Mouse (Mus musculus) liver, embryonic 11.5 days (tissue): ENCODE measurements around the gene Col6a3. TPM values are rescaled to one million over a fixed set of nuclear protein-coding genes. Genes with fewer than 3 reads are reported as not detected.

Experiments
- ATAC-seq: fragments of 200-750 bp; cut with Nextera tagmentation; replicated peaks from 2 replicates; pipeline ENCODE4 v1.8.0; 2017; ENCODE audit warnings: moderate number of reproducible peaks, mild to moderate bottlenecking, moderate TSS enrichment, moderate library complexity; ENCODE audit not compliant: low FRiP score
- DNase-seq: peaks from one replicate; pipeline ENCODE4 v3.0.0-alpha.2; 2017; ENCODE audit warnings: low spot score
- H3K27ac ChIP-seq: fragments of 300-500 bp; sonication (generic); 2 replicates; pipeline ENCODE4 v1.5.1; 2014; ENCODE audit warnings: mild to moderate bottlenecking, low read depth, low read length, control low read depth
- H3K27me3 ChIP-seq: fragments of 300-500 bp; sonication (generic); replicated peaks from 2 replicates; pipeline ENCODE4 v1.6.1; 2014; ENCODE audit warnings: low read length, mixed read lengths; ENCODE audit not compliant: control insufficient read depth, insufficient read depth
- H3K36me3 ChIP-seq: fragments of 300-500 bp; sonication (generic); 2 replicates; pipeline ENCODE4 v1.6.1; 2014; ENCODE audit warnings: mild to moderate bottlenecking, low read length, moderate library complexity, mixed read lengths; ENCODE audit not compliant: control insufficient read depth, insufficient read depth
- H3K4me1 ChIP-seq: fragments of 300-500 bp; sonication (generic); replicated peaks from 2 replicates; pipeline ENCODE4 v1.6.1; 2014; ENCODE audit warnings: low read length, mixed read lengths; ENCODE audit not compliant: control insufficient read depth, insufficient read depth
- H3K4me2 ChIP-seq: fragments of 300-500 bp; sonication (generic); 2 replicates; pipeline ENCODE4 v1.6.1; 2014; ENCODE audit warnings: mild to moderate bottlenecking, control low read depth, moderate library complexity
- H3K4me3 ChIP-seq: fragments of 300-500 bp; sonication (generic); 2 replicates; pipeline ENCODE4 v1.5.1; 2014; ENCODE audit warnings: low read depth, low read length, control low read depth
- H3K9ac ChIP-seq: fragments of 300-500 bp; sonication (generic); 2 replicates; pipeline ENCODE4 v1.6.1; 2014; ENCODE audit warnings: low read depth, low read length, control low read depth
- H3K9me3 ChIP-seq: fragments of 300-500 bp; sonication (generic); 2 replicates; pipeline ENCODE4 v1.6.1; 2016; ENCODE audit warnings: low read length, inconsistent platforms, mixed read lengths; ENCODE audit not compliant: control insufficient read depth
- WGBS: fragments of 180-500 bp; shearing (Covaris S2); extraction: QIAGEN DNeasy Blood & Tissue Kit; methylation state at CpG from one replicate; pipeline ENCODE4 v1.1.7; 2014; 5-methylcytosine and 5-hydroxymethylcytosine counted together
- polyA plus RNA-seq: library from polyadenylated mRNA; unstranded; fragments of >200 nt; fragmentation: Nextera tagmentation; extraction: Ambion mirVana; gene quantifications from 2 replicates; pipeline ENCODE4 v1.2.1, GENCODE M21; 2014

The Col6a3 gene
- polyA plus RNA-seq, 1 experiment from 2014 or later: 13.1 TPM

- Histone ChIP-seq H3K27me3 (no peaks in the 10 kb centered on the region), H3K9ac (no peak overlapping the region), H3K4me3 (no peak overlapping the region), H3K9me3 (no peaks in the 10 kb centered on the region), H3K4me1 (no peaks in the 10 kb centered on the region), H3K4me2 (no peak overlapping the region), H3K27ac (no peak overlapping the region), H3K36me3 (no peaks in the 10 kb centered on the region)
- DNase-seq: no peak
- WGBS: 55% methylated on average over 4 of the region's 4 CpGs
- ATAC-seq: no peak
Measured at GRCm38 (mm10) chr1:90751221-90751620, 92.5 kb downstream of the Col6a3 start.

- Histone ChIP-seq H3K9ac (no peak overlapping the region), H3K9me3 (no peaks in the 10 kb centered on the region), H3K36me3 (no peaks in the 10 kb centered on the region), H3K4me2 (no peak overlapping the region), H3K4me3 (no peak overlapping the region), H3K4me1 (no peaks in the 10 kb centered on the region; the same call in 1 of the 2 replicates), H3K27ac (no peak overlapping the region), H3K27me3 (no peaks in the 10 kb centered on the region)
- no peak for ATAC-seq
- WGBS: 52% methylated on average over 8 of the region's 8 CpGs
- DNase-seq: no peak
Measured at GRCm38 (mm10) chr1:90750169-90750568, 93.6 kb downstream of the Col6a3 start.

- Histone ChIP-seq H3K27ac (no peak overlapping the region), H3K27me3 (no peaks in the 10 kb centered on the region), H3K4me3 (no peak overlapping the region), H3K9ac (no peak overlapping the region), H3K36me3 (no peaks in the 10 kb centered on the region), H3K4me2 (no peak overlapping the region), H3K4me1 (no peaks in the 10 kb centered on the region; the same call in 1 of the 2 replicates), H3K9me3 (no peaks in the 10 kb centered on the region)
- DNase-seq (no peak), ATAC-seq (no peak)
- WGBS: 69% methylated on average over 4 of the region's 4 CpGs
Measured at GRCm38 (mm10) chr1:90748544-90748943, 95.2 kb downstream of the Col6a3 start.

- ATAC-seq (no peak), DNase-seq (peak; percentile 60)
- H3K36me3 ChIP-seq: no peaks in the 10 kb centered on the region
- H3K4me3 ChIP-seq: no peak overlapping the region
- H3K9me3 ChIP-seq: no peaks in the 10 kb centered on the region
- no peaks in the 10 kb centered on the region for H3K27me3 ChIP-seq
- WGBS: 26% methylated on average over 14 of the region's 14 CpGs
- H3K27ac ChIP-seq: peak overlapping the region; percentile 15; the same call in 1 of the 2 replicates
- H3K4me2 ChIP-seq: no peak overlapping the region
- no peaks in the 10 kb centered on the region; the same call in 1 of the 2 replicates for H3K4me1 ChIP-seq
- no peak overlapping the region for H3K9ac ChIP-seq
Measured at GRCm38 (mm10) chr1:90743941-90744386, 99.8 kb downstream of the Col6a3 start.

- Histone ChIP-seq H3K36me3 (no peaks in the 10 kb centered on the region), H3K4me2 (no peak overlapping the region), H3K4me3 (no peak overlapping the region), H3K9ac (no peak overlapping the region), H3K27ac (peak overlapping the region; percentile 15; the same call in 1 of the 2 replicates), H3K4me1 (no peaks in the 10 kb centered on the region; the same call in 1 of the 2 replicates), H3K9me3 (no peaks in the 10 kb centered on the region), H3K27me3 (no peaks in the 10 kb centered on the region)
- no peak for ATAC-seq
- 59% methylated on average over 1 of the region's 1 CpGs for WGBS
- no peak for DNase-seq
Measured at GRCm38 (mm10) chr1:90743445-90743844, 100.3 kb downstream of the Col6a3 start.

GRCm38 (mm10) chr1:90742641-90743040 lies 101.1 kb downstream of the Col6a3 start:
- no peak for ATAC-seq

GRCm38 (mm10) chr1:90740216-90741170 lies 103.3 kb downstream of the Col6a3 start:
- no peaks in the 10 kb centered on the region for H3K36me3 ChIP-seq
- no peak overlapping the region for H3K9ac ChIP-seq
- ATAC-seq (no peak), DNase-seq (no peak)
- no peak overlapping the region for H3K4me2 ChIP-seq
- WGBS: 77% methylated on average over 11 of the region's 11 CpGs
- no peaks in the 10 kb centered on the region for H3K9me3 ChIP-seq
- H3K4me3 ChIP-seq: no peak overlapping the region
- H3K27ac ChIP-seq: no peak overlapping the region
- H3K4me1 ChIP-seq: no peaks in the 10 kb centered on the region
- no peaks in the 10 kb centered on the region for H3K27me3 ChIP-seq

More at GRCm38 (mm10) chr1:90742641-90743040, 101.1 kb downstream of the Col6a3 start:
- Histone ChIP-seq H3K4me1 (no peaks in the 10 kb centered on the region; the same call in 1 of the 2 replicates), H3K9ac (no peak overlapping the region), H3K27me3 (no peaks in the 10 kb centered on the region), H3K4me3 (no peak overlapping the region), H3K4me2 (no peak overlapping the region), H3K36me3 (no peaks in the 10 kb centered on the region), H3K27ac (no peak overlapping the region), H3K9me3 (no peaks in the 10 kb centered on the region)
- 78% methylated on average over 7 of the region's 7 CpGs for WGBS
- DNase-seq: no peak

GRCm38 (mm10) chr1:90738913-90739312 lies 104.9 kb downstream of the Col6a3 start:
- no peaks in the 10 kb centered on the region for H3K27me3 ChIP-seq
- H3K4me2 ChIP-seq: no peak overlapping the region
- H3K4me3 ChIP-seq: no peak overlapping the region
- no peaks in the 10 kb centered on the region for H3K4me1 ChIP-seq
- no peak overlapping the region for H3K9ac ChIP-seq
- H3K36me3 ChIP-seq: no peaks in the 10 kb centered on the region
- DNase-seq (no peak), ATAC-seq (no peak)
- H3K27ac ChIP-seq: no peak overlapping the region
- 85% methylated on average over 2 of the region's 2 CpGs for WGBS
- no peaks in the 10 kb centered on the region for H3K9me3 ChIP-seq
